Mouse (Mus musculus): ENCODE measurements around the gene Ifi47. TPM values are rescaled to one million over a fixed set of nuclear protein-coding genes. Genes with fewer than 3 reads are reported as not detected.
A peak's percentile ranks its signal among the peaks of the same experiment; 100 is the strongest.
"Not testable (repeated sequence)": the region's sequence is repeated elsewhere in the genome, so short reads cannot be mapped to it uniquely, and the experiment has no call there.

Gene Ifi47
- polyA plus RNA-seq (2012; rRNA removed), result 4.5 and 8.4 TPM in 2 replicates

GRCm38 (mm10) chr11:49076001-49076757 is at the start of gene Ifi47:
Gene Ifi47 (plus strand): TSS chr11:49076587.
- WGBS, result 38% methylated on average over 6 of the region's 6 CpGs
- peaks cover 13% of the 10 kb centered on the region for H3K4me1 ChIP-seq (ENCODE audit: control insufficient read depth, insufficient read depth, low read length)
- DNase-seq, result peak; percentile 83

GRCm38 (mm10) chr11:49050064-49050463 is 26.3 kb upstream of the Ifi47 start:
- H3K36me3 ChIP-seq (ENCODE audit: control insufficient read depth, insufficient read depth, low read length); DNase-seq; H3K4me1 ChIP-seq (ENCODE audit: control insufficient read depth, insufficient read depth, low read length); H3K27me3 ChIP-seq (replicated peaks; ENCODE audit: control insufficient read depth, insufficient read depth, low read length); H3K27ac ChIP-seq (ENCODE audit: insufficient read depth, low read depth, low read length); H3K4me3 ChIP-seq (ENCODE audit: insufficient read depth, low read depth, low read length): not testable (repeated sequence)

More at GRCm38 (mm10) chr11:49076001-49076757, at the start of gene Ifi47:
- not testable (repeated sequence) for H3K4me3 ChIP-seq (ENCODE audit: insufficient read depth, low read depth, low read length); H3K27me3 ChIP-seq (replicated peaks; ENCODE audit: control insufficient read depth, insufficient read depth, low read length); H3K36me3 ChIP-seq (ENCODE audit: control insufficient read depth, insufficient read depth, low read length)
- 0 out of 2 replicates have a peak, but pooled peaks have one; percentile 11 for TF ChIP-seq CTCF (conservative IDR thresholded peaks at IDR 0.05; ENCODE audit: insufficient read depth, insufficient read length, low read depth, low read length)
- peak within 1 kb of the TSS; percentile 83 for H3K27ac ChIP-seq (ENCODE audit: insufficient read depth, low read depth, low read length)

GRCm38 (mm10) chr11:49051093-49051891 is 25.1 kb upstream of the Ifi47 start, which contains the start of gene 9930111J21Rik2:
Gene 9930111J21Rik2 (minus strand): TSS chr11:49051242.
- H3K27ac ChIP-seq (ENCODE audit: insufficient read depth, low read depth, low read length), result not testable (repeated sequence)

GRCm38 (mm10) chr11:49051894-49052293 is 24.5 kb upstream of the Ifi47 start:
- H3K36me3 ChIP-seq (ENCODE audit: control insufficient read depth, insufficient read depth, low read length); H3K27me3 ChIP-seq (replicated peaks; ENCODE audit: control insufficient read depth, insufficient read depth, low read length); H3K27ac ChIP-seq (ENCODE audit: insufficient read depth, low read depth, low read length); H3K4me3 ChIP-seq (ENCODE audit: insufficient read depth, low read depth, low read length); DNase-seq; H3K4me1 ChIP-seq (ENCODE audit: control insufficient read depth, insufficient read depth, low read length): not testable (repeated sequence)
- WGBS, result no CpG with 5 or more reads among the region's 5 CpGs

More at GRCm38 (mm10) chr11:49051093-49051891, 25.1 kb upstream of the Ifi47 start, which contains the start of gene 9930111J21Rik2:
- not testable (repeated sequence) for DNase-seq; H3K27me3 ChIP-seq (replicated peaks; ENCODE audit: control insufficient read depth, insufficient read depth, low read length); H3K36me3 ChIP-seq (ENCODE audit: control insufficient read depth, insufficient read depth, low read length); H3K4me3 ChIP-seq (ENCODE audit: insufficient read depth, low read depth, low read length); H3K4me1 ChIP-seq (ENCODE audit: control insufficient read depth, insufficient read depth, low read length)
- 33% methylated on average over 1 of the region's 6 CpGs for WGBS

- H3K4me3 ChIP-seq (ENCODE audit: insufficient read depth, low read depth, low read length); DNase-seq; H3K27ac ChIP-seq (ENCODE audit: insufficient read depth, low read depth, low read length); H3K36me3 ChIP-seq (ENCODE audit: control insufficient read depth, insufficient read depth, low read length); H3K4me1 ChIP-seq (ENCODE audit: control insufficient read depth, insufficient read depth, low read length); H3K27me3 ChIP-seq (replicated peaks; ENCODE audit: control insufficient read depth, insufficient read depth, low read length): not testable (repeated sequence)
- WGBS, result 46% methylated on average over 2 of the region's 3 CpGs
Observed at GRCm38 (mm10) chr11:49060061-49060460, 16.3 kb upstream of the Ifi47 start.

- not testable (repeated sequence) for H3K4me1 ChIP-seq (ENCODE audit: control insufficient read depth, insufficient read depth, low read length); H3K36me3 ChIP-seq (ENCODE audit: control insufficient read depth, insufficient read depth, low read length); DNase-seq; H3K27ac ChIP-seq (ENCODE audit: insufficient read depth, low read depth, low read length); H3K27me3 ChIP-seq (replicated peaks; ENCODE audit: control insufficient read depth, insufficient read depth, low read length)
- 65% methylated on average over 2 of the region's 2 CpGs for WGBS
- peak overlapping the region; percentile 47 for H3K4me3 ChIP-seq (ENCODE audit: insufficient read depth, low read depth, low read length)
Observed at GRCm38 (mm10) chr11:49061865-49062264, 14.5 kb upstream of the Ifi47 start.

GRCm38 (mm10) chr11:49063713-49064469 is 12.5 kb upstream of the Ifi47 start, which contains the start of gene Tgtp2:
Gene Tgtp2 (minus strand): TSS chr11:49064206.
- H3K4me1 ChIP-seq (ENCODE audit: control insufficient read depth, insufficient read depth, low read length); H3K36me3 ChIP-seq (ENCODE audit: control insufficient read depth, insufficient read depth, low read length); H3K27me3 ChIP-seq (replicated peaks; ENCODE audit: control insufficient read depth, insufficient read depth, low read length): not testable (repeated sequence)
- 54% methylated on average over 5 of the region's 5 CpGs for WGBS
- H3K4me3 ChIP-seq (ENCODE audit: insufficient read depth, low read depth, low read length), result peak within 1 kb of the TSS; percentile 39
- DNase-seq, result peak; percentile 63
- peak within 1 kb of the TSS; percentile 64 for H3K27ac ChIP-seq (ENCODE audit: insufficient read depth, low read depth, low read length)

Measured in kidney, adult 2 months (tissue).